Mouse (Mus musculus) myocyte (in vitro differentiated cells): ENCODE measurements around the gene Mlxipl. TPM values are rescaled to one million over a fixed set of nuclear protein-coding genes. Genes with fewer than 3 reads are reported as not detected.
A peak's percentile ranks its signal among the peaks of the same experiment; 100 is the strongest.

Experiments
- H3K27me3 ChIP-seq: one replicate; pipeline ENCODE4 v1.6.1; 2011; ENCODE audit not compliant: control insufficient read depth, insufficient read depth, insufficient read length
- H3K36me3 ChIP-seq: one replicate; pipeline ENCODE4 v1.6.1; 2011; ENCODE audit not compliant: control insufficient read depth, insufficient read depth
- H3K4me2 ChIP-seq: one replicate; pipeline ENCODE4 v1.6.1; 2011; ENCODE audit warnings: low read depth, control low read depth
- H3K4me3 ChIP-seq: one replicate; pipeline ENCODE4 v1.5.1; 2011; ENCODE audit warnings: mild to moderate bottlenecking, control low read depth, moderate library complexity
- H3K79me2 ChIP-seq: one replicate; pipeline ENCODE4 v1.6.1; 2011; ENCODE audit not compliant: control insufficient read depth, insufficient read depth
- H3ac ChIP-seq: one replicate; pipeline ENCODE4 v1.6.1; 2011; ENCODE audit not compliant: control insufficient read depth, insufficient read length
- CEBPB ChIP-seq: IDR thresholded peaks from 2 replicates; pipeline ENCODE4 v1.6.1; 2011; ENCODE audit warnings: mild to moderate bottlenecking, moderate library complexity; ENCODE audit not compliant: poor library complexity, insufficient read depth, severe bottlenecking
- E2F4 ChIP-seq: IDR thresholded peaks from one replicate; pipeline ENCODE4 v1.6.1; 2011; ENCODE audit warnings: mild to moderate bottlenecking, control low read depth, moderate library complexity; ENCODE audit not compliant: insufficient read depth
- MAX ChIP-seq: IDR thresholded peaks from one replicate; pipeline ENCODE4 v1.6.1; 2011; ENCODE audit warnings: low read depth, mild to moderate bottlenecking, control low read depth
- MYOD1 ChIP-seq, 3 experiments: IDR thresholded peaks; one replicate each; pipeline ENCODE4 v1.6.1; 2011; ENCODE audit warnings: control low read depth in 2 of 3, low read depth in 2 of 3, mild to moderate bottlenecking in 2 of 3, moderate library complexity in 1 of 3; ENCODE audit not compliant: insufficient read length in 2 of 3, control insufficient read depth in 1 of 3
- MYOG ChIP-seq, 3 experiments: IDR thresholded peaks; one replicate each; pipeline ENCODE4 v1.6.1; 2011; ENCODE audit warnings: control low read depth in 2 of 3, low read depth in 2 of 3, mild to moderate bottlenecking in 2 of 3; ENCODE audit not compliant: insufficient read length in 2 of 3, control insufficient read depth in 1 of 3, insufficient read depth in 1 of 3
- POLR2A ChIP-seq: IDR thresholded peaks from one replicate; pipeline ENCODE4 v1.6.1; 2011; ENCODE audit warnings: low read depth, mild to moderate bottlenecking, control low read depth, moderate library complexity; ENCODE audit not compliant: insufficient read length
- POLR2AphosphoS2 ChIP-seq: IDR thresholded peaks from one replicate; pipeline ENCODE4 v1.6.1; 2011; ENCODE audit warnings: low read depth, control low read depth; ENCODE audit not compliant: insufficient read length
- REST ChIP-seq: IDR thresholded peaks from one replicate; pipeline ENCODE4 v1.6.1; 2011; ENCODE audit warnings: mild to moderate bottlenecking, control low read depth, moderate library complexity; ENCODE audit not compliant: insufficient read depth, insufficient read length
- SRF ChIP-seq: IDR thresholded peaks from one replicate; pipeline ENCODE4 v1.6.1; 2011; ENCODE audit warnings: low read depth; ENCODE audit not compliant: control insufficient read depth, insufficient read length
- TCF12 ChIP-seq: IDR thresholded peaks from one replicate; pipeline ENCODE4 v1.6.1; 2011; ENCODE audit warnings: mild to moderate bottlenecking, control low read depth; ENCODE audit not compliant: poor library complexity, insufficient read depth, severe bottlenecking
- TCF3 ChIP-seq: IDR thresholded peaks from one replicate; pipeline ENCODE4 v1.6.1; 2011; ENCODE audit warnings: low read depth, control low read depth; ENCODE audit not compliant: insufficient read length
- USF1 ChIP-seq: IDR thresholded peaks from one replicate; pipeline ENCODE4 v1.6.1; 2011; ENCODE audit warnings: low read depth, mild to moderate bottlenecking, control low read depth, moderate library complexity
- polyA plus RNA-seq: library from polyadenylated mRNA; unstranded; fragments of >200 nt; fragmentation: generic; extraction: Trizol; gene quantifications from one replicate; pipeline ENCODE4 v1.2.1, GENCODE M21; 2012; ENCODE audit warnings: missing spikeins

Gene Mlxipl
- polyA plus RNA-seq, 1 experiment: not detected

DNA sequence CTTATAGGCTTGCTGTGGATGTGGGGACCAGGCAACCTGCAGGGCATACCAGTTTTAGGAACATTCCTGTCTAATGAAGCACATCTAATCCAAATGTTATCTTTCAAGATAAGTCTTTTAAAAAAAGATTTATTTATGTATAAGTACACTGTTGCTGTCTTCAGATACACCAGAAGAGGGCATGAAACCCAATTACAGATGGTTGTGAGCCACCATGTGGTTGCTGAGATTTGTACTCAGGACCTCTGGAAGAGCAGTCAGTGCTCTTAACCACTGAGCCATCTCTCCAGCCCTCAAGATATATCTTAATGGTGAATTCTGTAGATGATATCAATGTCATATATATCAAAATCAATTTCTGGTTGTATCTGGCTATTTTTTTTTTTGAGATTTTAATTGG is 56.3 kb downstream of the Mlxipl start:
- no peak overlapping the region for H3K4me2 ChIP-seq
- H3K79me2 ChIP-seq: peaks cover 11% of the 10 kb centered on the region
- H3ac ChIP-seq: no peak overlapping the region
- peaks cover 31% of the 10 kb centered on the region for H3K27me3 ChIP-seq
- no peaks in the 10 kb centered on the region for H3K36me3 ChIP-seq
- no peak overlapping the region for H3K4me3 ChIP-seq
- TF ChIP-seq E2F4: no peak
- no peak for TF ChIP-seq SRF
- TF ChIP-seq TCF3: no peak
- no peak for TF ChIP-seq TCF12
- no peak for TF ChIP-seq USF1
- no peak for TF ChIP-seq MYOG (IDR thresholded peaks at IDR 0.05; ENCODE audit: control insufficient read depth in 1 of 3, insufficient read depth in 1 of 3, insufficient read length in 2 of 3, low read depth in 2 of 3)
- TF ChIP-seq POLR2AphosphoS2: no peak
- no peak for TF ChIP-seq POLR2A
- TF ChIP-seq CEBPB: no peak
- TF ChIP-seq MAX: no peak
- no peak for TF ChIP-seq REST
- no peak for TF ChIP-seq MYOD1 (IDR thresholded peaks at IDR 0.05; ENCODE audit: control insufficient read depth in 1 of 3, insufficient read length in 2 of 3, low read depth in 2 of 3)

DNA sequence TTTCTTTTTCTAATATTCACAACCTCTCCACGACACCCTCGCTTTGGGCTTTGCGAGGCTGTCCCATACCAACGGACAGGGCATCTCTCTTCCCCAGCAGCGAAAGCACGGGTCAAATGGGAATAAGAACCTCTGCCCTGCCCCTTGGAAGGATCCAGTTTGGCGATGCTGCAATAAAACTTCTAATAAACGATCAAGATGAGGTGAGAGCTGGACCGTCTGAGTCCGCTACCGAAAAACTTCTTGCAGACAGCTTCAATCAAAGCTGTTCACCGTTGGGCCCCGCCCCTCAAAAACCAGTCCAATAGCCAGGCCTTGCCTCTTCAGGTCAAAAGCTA is 59.0 kb downstream of the Mlxipl start:
- TF ChIP-seq POLR2A (peak; percentile 50), REST (no peak), SRF (no peak), POLR2AphosphoS2 (peak; percentile 20), TCF3 (no peak)
- peak overlapping the region; percentile 51 for H3ac ChIP-seq

DNA sequence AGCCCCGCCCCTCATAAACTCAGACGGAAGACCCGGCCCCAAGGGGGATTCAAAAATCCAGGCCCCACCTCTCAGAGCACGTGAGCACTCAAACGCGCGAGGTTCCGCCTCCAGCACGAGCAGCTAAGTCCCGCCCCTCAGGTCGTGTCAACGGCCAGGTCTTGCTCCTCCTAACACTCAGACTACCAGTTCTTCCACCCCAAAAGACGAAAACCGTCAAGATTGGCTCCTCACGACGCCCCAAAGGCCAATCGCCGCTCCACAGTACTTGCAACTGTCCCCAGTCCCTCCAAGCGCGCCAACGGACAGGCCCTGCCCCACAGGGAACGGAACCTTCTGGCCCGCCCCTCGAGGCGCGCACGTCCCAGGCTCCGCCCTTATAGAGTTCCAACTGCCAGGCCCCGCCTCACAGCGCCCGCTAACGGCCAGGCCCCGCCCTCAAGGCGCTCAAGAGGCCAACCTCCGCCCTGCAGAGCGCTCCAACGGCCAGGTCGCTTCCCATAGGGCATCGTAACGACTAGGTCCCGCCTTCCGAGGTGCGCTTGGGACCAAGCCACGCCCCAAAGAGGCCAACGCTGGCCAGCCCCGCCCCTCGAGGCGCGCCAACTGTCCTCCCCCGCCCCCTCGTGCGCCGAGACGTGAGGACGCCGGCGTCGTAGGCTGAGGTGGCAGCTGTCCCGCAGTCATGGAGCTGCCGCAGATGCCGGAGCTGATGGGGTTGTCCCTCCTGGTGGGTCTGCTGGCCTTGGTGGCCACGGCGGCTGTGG is 59.5 kb downstream of the Mlxipl start, which contains the start of gene Tbl2:
Tbl2 (plus strand) TSS at position 605 of the 767 bp plus-strand sequence.
- TF ChIP-seq MYOD1 (IDR thresholded peaks at IDR 0.05; ENCODE audit: control insufficient read depth in 1 of 3, insufficient read length in 2 of 3, low read depth in 2 of 3) (peak in 2 of 3 experiments; percentile 77 to 93), MYOG (IDR thresholded peaks at IDR 0.05; ENCODE audit: control insufficient read depth in 1 of 3, insufficient read depth in 1 of 3, insufficient read length in 2 of 3, low read depth in 2 of 3) (peak; percentile 39 to 92 (median 92)), TCF12 (no peak), POLR2AphosphoS2 (peak; percentile 98), E2F4 (peak; percentile 43), USF1 (peak; percentile 92), POLR2A (peak; percentile 99), TCF3 (no peak), CEBPB (no peak), MAX (no peak), REST (peak; percentile 47), SRF (no peak)
- H3K79me2 ChIP-seq: peaks cover 19% of the 10 kb centered on the region
- H3K27me3 ChIP-seq: peaks cover 2% of the 10 kb centered on the region
- peak within 1 kb of the TSS; percentile 51 for H3ac ChIP-seq
- peak within 1 kb of the TSS; percentile 81 for H3K4me2 ChIP-seq
- peak within 1 kb of the TSS; percentile 65 for H3K4me3 ChIP-seq
- peaks cover 3% of the 10 kb centered on the region for H3K36me3 ChIP-seq

More for the DNA sequence above, 59.0 kb downstream of the Mlxipl start:
- H3K27me3 ChIP-seq: peaks cover 8% of the 10 kb centered on the region
- peak overlapping the region; percentile 65 for H3K4me3 ChIP-seq
- peak overlapping the region; percentile 75 for H3K4me2 ChIP-seq
- no peaks in the 10 kb centered on the region for H3K36me3 ChIP-seq
- peaks cover 19% of the 10 kb centered on the region for H3K79me2 ChIP-seq

DNA sequence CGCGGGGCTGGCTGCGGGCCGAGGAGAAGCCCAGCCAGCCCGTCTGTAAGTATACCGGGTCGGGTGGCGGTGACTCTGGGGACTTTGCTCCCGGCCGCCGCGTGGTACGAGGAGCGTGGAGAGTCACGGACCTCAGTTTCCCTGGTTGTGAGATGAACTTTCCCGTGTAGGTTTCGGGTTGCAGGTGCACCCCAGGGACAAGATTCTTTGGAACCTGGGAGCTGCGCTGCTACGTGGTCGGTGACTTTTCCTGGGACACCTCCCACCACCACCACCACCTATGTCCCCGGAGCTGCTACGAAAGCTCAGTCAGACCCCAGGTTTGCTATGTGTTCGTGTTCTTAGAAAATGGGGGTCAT is 60.1 kb downstream of the Mlxipl start:
- H3K27me3 ChIP-seq: no peaks in the 10 kb centered on the region
- peak overlapping the region; percentile 81 for H3K4me2 ChIP-seq
- TF ChIP-seq TCF3: no peak
- TF ChIP-seq SRF: no peak
- TF ChIP-seq TCF12: no peak
- no peak for TF ChIP-seq E2F4
- no peak for TF ChIP-seq MAX
- no peak for TF ChIP-seq CEBPB
- H3ac ChIP-seq: peak overlapping the region; percentile 51
- H3K79me2 ChIP-seq: peaks cover 19% of the 10 kb centered on the region
- H3K36me3 ChIP-seq: peaks cover 5% of the 10 kb centered on the region
- peak overlapping the region; percentile 65 for H3K4me3 ChIP-seq

DNA sequence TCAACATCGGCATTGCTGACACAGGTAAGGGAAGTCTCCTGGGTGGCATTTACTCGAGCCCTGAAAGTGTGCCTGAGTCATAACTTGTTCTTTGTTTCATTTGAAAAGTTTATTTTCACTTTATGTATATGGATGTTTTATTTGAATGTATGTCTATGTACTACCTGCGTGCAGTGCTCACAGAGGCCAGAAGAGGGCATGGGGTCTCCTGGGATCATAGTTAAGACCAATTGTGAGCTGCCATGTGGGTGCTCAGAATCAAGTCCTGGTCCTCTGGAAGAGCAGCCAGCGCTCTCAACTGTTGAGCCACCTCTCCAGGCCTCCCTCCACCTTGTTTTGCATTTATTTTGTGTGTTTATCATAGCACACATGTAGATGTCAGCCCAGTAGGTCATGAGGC is 66.8 kb downstream of the Mlxipl start:
- TF ChIP-seq CEBPB (no peak), TCF12 (no peak), E2F4 (no peak), MAX (no peak), POLR2A (no peak), MYOD1 (IDR thresholded peaks at IDR 0.05; ENCODE audit: control insufficient read depth in 1 of 3, insufficient read length in 2 of 3, low read depth in 2 of 3) (no peak), TCF3 (no peak)
- Histone ChIP-seq H3K36me3 (peaks cover 22% of the 10 kb centered on the region), H3K27me3 (no peaks in the 10 kb centered on the region), H3K79me2 (peaks cover 7% of the 10 kb centered on the region), H3ac (no peak overlapping the region), H3K4me2 (no peak overlapping the region), H3K4me3 (no peak overlapping the region)
